Mouse (Mus musculus): ENCODE measurements at regions not wholly inside any gene's neighbourhood (a gene's known extent, or its start where the extent isn't known, plus 50 kb on each side); places are given as distances from the start of the nearest gene placed in this dataset.
A peak's percentile ranks its signal among the peaks of the same experiment; 100 is the strongest.

DNA sequence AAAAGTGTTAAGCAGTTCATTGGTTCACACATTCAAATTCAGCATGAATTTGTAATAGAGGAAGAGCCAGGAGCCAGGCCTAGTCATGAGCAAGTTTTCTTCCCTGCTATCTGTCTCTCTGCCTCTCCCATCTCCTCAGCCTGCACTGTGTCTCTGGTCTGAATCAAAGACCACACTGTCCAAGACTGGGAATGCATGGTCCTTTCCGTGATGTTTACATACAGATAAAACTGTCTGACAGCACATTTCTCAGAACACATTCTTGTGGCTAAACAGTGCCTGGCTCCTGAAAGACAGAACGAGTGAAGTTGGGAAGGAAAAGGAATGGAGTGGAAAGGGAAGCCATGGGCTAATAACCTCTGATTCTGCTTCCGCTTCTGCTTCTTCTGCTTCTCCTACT is 183.0 kb upstream of the Lmcd1 start:
- Histone ChIP-seq H3K27ac (no peak overlapping the region), H3K4me3 (no peak overlapping the region)
- no peak for TF ChIP-seq CTCF (conservative IDR thresholded peaks at IDR 0.05)
- DNase-seq (ENCODE audit: low spot score in 2 of 2): no peak

DNA sequence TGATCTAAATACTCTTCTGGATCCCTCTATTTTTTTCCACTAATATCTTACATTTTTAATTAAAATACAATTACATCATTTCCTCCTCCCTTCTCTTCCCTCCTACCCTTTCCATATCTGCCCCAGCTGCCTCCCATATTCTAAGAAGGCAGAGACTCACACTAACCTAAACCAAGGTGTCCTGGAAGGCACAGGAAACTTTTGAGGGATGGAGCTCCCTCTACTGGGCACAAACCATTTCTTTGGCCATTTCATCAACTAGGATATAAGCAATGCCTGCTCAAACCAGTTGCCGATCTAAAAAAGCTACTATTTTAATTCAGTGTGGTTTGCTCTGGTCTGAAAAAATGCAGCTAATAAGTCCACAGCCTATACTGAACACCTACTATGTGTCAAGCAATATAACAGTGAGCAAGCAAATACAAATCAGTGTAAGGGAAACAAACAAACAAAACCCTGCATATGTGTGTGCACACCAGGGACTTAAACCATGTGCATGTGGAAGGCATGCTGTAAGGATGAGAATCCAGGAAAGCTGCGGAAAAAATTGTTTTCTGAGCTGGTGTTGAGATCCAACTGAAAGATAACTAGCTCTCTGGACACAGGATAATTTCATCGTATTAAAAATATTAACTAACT is 182.3 kb upstream of the Lmcd1 start:
- peak; percentile 54 to 77 for DNase-seq (ENCODE audit: low spot score in 2 of 2)
- TF ChIP-seq CTCF (conservative IDR thresholded peaks at IDR 0.05): peak; percentile 84
- Histone ChIP-seq H3K27ac (no peak overlapping the region), H3K4me3 (no peak overlapping the region)

DNA sequence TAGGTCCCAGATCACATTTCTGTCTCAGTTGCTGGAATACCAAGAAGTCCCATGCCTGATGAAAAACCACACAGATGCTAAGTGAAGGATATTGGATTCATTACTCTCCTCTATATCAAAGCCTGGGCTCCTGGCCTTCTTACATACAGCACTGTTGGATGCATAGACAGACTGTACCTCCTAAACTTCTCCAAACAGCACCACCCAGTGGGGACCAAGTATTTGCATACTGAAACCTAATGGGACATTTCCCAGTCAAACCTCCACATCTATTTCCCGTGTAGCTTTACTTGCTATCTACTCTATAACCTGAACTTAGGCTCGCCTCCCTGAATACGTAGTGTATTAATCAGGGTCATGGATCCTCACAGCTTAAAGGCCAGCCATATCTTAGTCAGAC is 180.3 kb upstream of the Lmcd1 start:
- peak in 1 of 2 experiments; percentile 21 for DNase-seq (ENCODE audit: low spot score in 2 of 2)
- Histone ChIP-seq H3K27ac (no peak overlapping the region), H3K4me3 (no peak overlapping the region)
- peak; percentile 62 for TF ChIP-seq CTCF (conservative IDR thresholded peaks at IDR 0.05)

DNA sequence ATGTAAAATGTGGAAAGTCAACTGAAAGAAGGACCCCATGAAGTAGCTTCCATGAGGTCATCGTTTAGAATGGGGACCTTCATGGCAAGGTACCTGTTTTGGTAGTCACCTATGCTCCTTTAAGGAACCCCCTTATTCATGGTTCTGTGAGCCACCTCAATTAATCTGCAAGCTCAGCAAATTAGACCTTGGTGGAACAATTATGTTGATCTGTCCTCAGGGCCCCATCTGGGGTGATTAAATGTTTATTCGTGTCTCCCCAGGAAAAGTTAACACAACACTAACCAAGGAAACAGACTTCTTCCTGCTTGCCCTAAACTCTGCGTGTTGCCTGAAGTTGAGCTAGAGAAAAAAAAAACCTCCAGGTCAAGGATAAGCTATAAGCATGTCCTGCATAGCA is 175.9 kb upstream of the Lmcd1 start:
- no peak for TF ChIP-seq CTCF (conservative IDR thresholded peaks at IDR 0.05)
- DNase-seq (ENCODE audit: low spot score in 2 of 2): no peak
- Histone ChIP-seq H3K4me3 (no peak overlapping the region), H3K27ac (no peak overlapping the region)

DNA sequence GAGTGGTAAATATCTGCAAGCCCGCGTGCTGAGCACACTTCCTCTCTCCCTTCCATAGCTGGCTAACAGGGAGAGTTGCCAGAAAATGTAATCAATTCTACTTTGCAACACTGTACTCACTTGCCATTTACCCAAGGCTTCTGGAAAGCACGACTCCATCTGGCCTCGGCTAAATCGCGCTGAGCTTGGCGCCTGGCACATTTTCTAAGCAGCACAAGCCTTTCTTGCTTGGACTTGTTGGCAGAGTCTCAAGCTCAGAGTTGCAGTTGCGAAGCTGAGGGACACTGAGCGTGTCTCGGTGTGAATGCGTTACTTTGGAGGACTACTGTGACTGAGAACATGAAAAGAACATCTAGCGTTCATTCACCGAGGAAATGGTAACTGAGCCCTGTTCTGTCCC is 164.9 kb upstream of the Lmcd1 start:
- DNase-seq (ENCODE audit: low spot score in 2 of 2): peak; percentile 59 to 79
- H3K27ac ChIP-seq: peak overlapping the region; percentile 1; the same call in 1 of the 2 replicates
- H3K4me3 ChIP-seq: 0 out of 2 replicates have a peak overlapping the region, but pooled peaks have one; percentile 10
- no peak for TF ChIP-seq CTCF (conservative IDR thresholded peaks at IDR 0.05)

DNA sequence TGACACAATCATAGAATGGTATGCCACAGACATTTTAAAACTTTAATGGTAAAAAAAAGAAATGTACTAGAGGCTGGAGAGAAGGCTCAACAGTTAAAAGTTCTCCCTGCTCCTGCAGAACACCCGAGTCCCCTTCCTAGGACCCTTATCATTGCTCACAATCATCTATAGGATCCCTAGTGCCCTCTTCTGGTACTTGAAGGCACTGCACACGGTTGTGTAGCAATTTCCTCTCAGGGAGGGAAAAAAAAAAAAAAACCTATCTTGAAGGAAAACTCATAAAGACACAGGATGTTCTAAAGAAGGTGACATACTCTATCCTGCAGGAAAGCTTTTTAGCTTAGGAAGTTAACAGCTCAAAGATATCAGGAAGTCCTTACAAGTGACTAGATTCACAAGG is 154.4 kb upstream of the Lmcd1 start:
- no peak for DNase-seq (ENCODE audit: low spot score in 2 of 2)
- peak; percentile 53 for TF ChIP-seq CTCF (conservative IDR thresholded peaks at IDR 0.05)
- Histone ChIP-seq H3K4me3 (no peak overlapping the region), H3K27ac (no peak overlapping the region)

DNA sequence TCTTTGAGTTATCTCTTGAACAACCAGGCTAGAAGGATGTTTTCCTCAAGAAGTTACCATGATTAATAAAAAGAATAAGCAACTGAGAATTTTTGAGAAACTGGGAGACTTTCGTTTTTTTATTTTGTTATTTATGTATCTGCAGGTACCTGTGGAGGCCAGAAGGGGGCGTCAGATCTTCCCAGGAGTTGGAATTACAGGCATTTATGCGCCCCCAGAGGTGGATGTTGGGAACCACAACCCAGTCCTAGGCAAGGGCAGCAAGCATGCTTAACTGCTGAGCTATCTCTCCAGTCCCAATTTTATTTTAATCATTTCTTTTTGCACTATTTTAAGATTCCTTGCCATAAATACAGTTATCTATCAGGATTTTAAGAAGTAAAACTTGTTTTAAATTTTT is 140.0 kb upstream of the Lmcd1 start:
- H3K4me3 ChIP-seq: no peak overlapping the region
- peak; percentile 77 for TF ChIP-seq CTCF (conservative IDR thresholded peaks at IDR 0.05)
- peak in 1 of 2 experiments; percentile 20 for DNase-seq (ENCODE audit: low spot score in 2 of 2)
- H3K27ac ChIP-seq: no peak overlapping the region

DNA sequence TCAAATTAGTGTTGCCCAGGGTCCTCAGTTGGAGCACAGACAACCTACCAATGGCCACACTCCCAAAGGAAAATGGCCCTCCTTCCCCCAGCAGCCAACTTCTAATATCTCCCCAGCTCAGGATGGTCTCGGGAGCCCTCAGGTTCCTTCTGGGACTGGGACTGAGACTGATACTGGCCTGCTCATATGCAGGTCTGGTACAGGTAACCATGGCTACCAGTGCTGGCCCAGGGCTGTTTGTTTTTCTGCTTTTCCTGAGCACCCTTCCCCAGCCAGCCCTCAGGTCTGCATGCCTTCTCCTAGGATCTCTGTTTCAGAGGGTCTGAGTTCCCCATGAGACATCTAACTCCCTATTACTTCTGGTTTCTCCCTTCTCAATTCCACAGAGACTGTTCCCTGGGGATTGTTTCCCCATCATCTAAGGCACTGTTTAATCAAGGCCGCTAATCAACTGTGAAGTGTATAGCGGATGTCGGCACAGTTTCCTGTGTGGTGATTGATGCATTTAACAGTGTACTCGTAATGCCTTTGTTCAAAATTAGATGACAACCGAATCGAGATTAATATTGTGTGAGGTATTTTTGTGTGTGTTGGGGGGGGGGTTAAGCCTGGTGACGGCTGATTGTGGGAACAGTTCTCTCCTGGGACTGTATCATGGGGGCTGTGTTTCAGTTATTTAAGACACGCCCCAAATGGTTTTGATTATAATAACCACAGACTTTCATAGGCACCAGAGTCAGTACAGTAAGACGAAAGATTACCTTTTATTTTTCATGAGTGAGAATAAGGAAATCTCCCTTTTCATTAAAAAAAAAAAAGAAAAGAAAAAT is 120.8 kb upstream of the Lmcd1 start:
- Histone ChIP-seq H3K27ac (no peak overlapping the region), H3K4me3 (no peak overlapping the region)
- no peak for TF ChIP-seq CTCF (conservative IDR thresholded peaks at IDR 0.05)
- DNase-seq (ENCODE audit: low spot score in 2 of 2): no peak

DNA sequence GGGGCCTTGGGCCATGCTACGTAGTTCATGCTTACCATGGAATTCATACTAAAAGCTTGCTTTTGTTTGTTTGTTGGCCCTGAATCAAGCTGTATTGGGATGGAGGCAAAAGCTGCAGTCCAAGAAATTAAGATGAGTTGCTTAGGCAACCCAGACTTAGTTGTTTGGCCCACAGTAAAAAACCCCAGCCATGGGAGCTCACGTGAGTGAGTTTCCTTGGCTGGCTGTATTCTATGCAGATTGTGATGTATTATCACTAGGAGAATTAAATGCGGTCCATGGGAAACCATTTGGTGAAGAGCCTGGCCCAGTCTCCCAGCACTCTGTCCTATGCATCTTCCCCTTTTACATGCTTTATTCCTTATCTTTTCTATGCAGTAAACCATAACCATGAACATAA is 106.1 kb upstream of the Lmcd1 start:
- H3K27ac ChIP-seq: no peak overlapping the region
- no peak overlapping the region for H3K4me3 ChIP-seq
- no peak for DNase-seq (ENCODE audit: low spot score in 2 of 2)
- TF ChIP-seq CTCF (conservative IDR thresholded peaks at IDR 0.05): no peak

DNA sequence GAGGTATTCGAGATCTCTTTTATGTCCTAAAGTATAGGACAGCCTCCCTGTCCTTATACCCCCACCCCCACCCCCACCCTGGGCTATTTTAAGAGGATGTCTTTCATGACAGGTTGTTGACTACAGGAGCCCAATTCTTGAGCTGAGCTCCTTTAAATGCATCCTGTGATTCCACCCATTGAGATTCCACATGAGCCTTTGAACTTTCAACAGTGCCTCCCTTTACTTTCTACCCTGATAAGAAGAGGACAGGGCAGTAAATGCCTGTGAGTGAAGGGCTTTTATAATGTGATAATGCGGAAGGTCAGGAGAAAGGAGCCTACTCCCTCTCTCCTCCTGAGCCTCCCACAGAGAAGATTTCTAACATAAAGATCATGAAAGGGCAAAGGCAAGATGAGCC is 97.2 kb upstream of the Lmcd1 start:
- Histone ChIP-seq H3K27ac (no peak overlapping the region), H3K4me3 (no peak overlapping the region)
- no peak for TF ChIP-seq CTCF (conservative IDR thresholded peaks at IDR 0.05)
- no peak for DNase-seq (ENCODE audit: low spot score in 2 of 2)

DNA sequence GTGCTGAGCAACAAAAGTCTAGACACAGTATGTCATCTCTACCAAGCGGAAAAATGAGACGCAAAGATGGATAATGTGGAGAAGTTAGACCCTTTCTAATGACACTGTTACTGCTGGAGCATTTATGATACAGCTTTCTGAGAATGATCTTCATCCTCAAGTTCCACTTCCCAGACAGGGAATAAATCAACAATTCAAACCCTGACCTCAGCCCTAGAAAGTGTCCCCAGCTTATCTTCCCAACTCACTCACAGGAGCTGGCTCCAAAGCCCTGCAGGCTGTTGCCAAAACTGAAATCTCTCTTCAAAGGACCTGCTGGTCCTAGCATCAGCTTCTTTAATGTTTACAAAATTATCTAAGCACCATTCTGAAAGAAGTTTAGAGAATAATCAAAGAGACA is 85.9 kb upstream of the Lmcd1 start:
- Histone ChIP-seq H3K4me3 (no peak overlapping the region), H3K27ac (no peak overlapping the region)
- DNase-seq (ENCODE audit: low spot score in 2 of 2): no peak
- TF ChIP-seq CTCF (conservative IDR thresholded peaks at IDR 0.05): no peak

DNA sequence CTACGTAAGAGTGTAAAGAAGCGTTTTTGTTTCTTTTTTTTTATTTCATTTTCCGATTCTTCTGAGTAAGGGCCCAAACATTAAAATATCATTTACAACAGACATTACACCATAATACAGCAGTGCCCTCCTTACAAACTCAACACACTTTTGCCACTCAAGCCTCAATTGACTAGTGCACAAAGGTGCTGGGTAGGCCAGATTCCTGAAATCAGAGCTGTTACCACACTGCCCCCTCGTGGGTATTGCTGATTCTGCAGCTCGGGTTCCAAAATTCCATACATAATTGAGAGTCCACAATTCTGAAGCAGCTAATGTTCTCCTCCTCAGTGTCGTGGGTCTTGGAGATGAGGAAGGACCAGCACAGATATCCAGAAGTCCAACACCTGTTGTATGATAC is 82.5 kb upstream of the Lmcd1 start:
- H3K4me3 ChIP-seq: no peak overlapping the region
- H3K27ac ChIP-seq: no peak overlapping the region
- TF ChIP-seq CTCF (conservative IDR thresholded peaks at IDR 0.05): peak; percentile 93
- DNase-seq (ENCODE audit: low spot score in 2 of 2): peak; percentile 68 to 89

DNA sequence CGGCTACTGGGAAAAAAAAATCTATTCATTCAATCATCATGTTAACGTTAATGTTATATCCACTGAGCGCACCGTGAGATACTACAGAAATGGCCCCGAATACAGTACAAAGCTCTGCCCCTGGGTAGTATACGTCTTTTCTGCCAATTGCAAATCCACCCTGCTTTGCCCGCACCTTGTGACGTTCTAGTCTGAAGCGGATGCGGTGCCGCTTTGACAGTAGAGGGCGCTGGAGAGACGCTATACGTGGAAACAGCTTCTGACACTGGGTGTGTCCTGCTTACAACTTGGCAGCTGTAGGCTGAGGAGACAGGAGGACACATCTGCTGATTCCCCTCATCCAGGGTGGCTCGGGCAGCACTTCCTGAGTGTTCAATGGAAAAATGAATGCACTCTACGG is 76.1 kb upstream of the Lmcd1 start:
- peak; percentile 89 to 91 for DNase-seq (ENCODE audit: low spot score in 2 of 2)
- TF ChIP-seq CTCF (conservative IDR thresholded peaks at IDR 0.05): peak; percentile 99
- peak overlapping the region; percentile 32 for H3K4me3 ChIP-seq
- H3K27ac ChIP-seq: no peak overlapping the region

DNA sequence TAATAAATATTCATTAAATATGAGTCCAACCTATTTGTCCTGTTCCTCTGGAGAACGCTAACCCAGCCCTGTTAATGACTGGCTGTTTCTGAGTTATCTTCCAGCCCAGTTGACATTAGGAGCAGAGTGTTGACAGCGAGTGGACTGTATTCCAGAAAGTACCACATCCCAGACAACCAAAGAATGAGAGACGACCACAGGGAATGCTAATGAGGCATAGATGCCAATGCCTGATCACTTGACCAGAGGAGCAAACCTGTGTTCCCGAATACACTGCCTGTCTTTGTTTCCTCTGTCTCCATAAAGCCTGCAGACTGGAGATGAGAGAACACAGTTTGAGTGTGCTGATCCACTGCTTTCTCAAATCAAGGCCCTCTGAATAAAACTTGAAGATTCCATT is 74.3 kb upstream of the Lmcd1 start:
- H3K4me3 ChIP-seq: no peak overlapping the region
- DNase-seq (ENCODE audit: low spot score in 2 of 2): no peak
- no peak for TF ChIP-seq CTCF (conservative IDR thresholded peaks at IDR 0.05)
- no peak overlapping the region for H3K27ac ChIP-seq
